Mouse (Mus musculus) layer of hippocampus, postnatal 14 days (tissue): ENCODE data around the gene Hand1. TPM values are rescaled to one million over a fixed set of nuclear protein-coding genes. Genes with fewer than 3 reads are reported as not detected.
"Not testable (repeated sequence)": the region's sequence is repeated elsewhere in the genome, so short reads cannot be mapped to it uniquely, and the experiment has no call there.

ENCODE experiments used
- DNase-seq, 2 experiments: peaks; one replicate each; pipeline ENCODE4 v3.0.0; 2021 to 2022; ENCODE audit warnings: low spot score in 2 of 2, mixed read lengths in 1 of 2
- total RNA-seq, 2 experiments: library from RNA; stranded (reverse); gene quantifications; 2 replicates each; pipeline ENCODE4 v1.2.3; 2021

The Hand1 gene
- total RNA-seq, 2 experiments from 2014 or later = not detected

GRCm38 (mm10) chr11:57834031-57834430 lies 1.4 kb upstream of the Hand1 start:
- no peak for DNase-seq

- DNase-seq = no peak
Measured at GRCm38 (mm10) chr11:57833296-57833977, 819 bp upstream of the Hand1 start.

- DNase-seq = no peak
Measured at GRCm38 (mm10) chr11:57831861-57832260, 757 bp downstream of the Hand1 start.

- DNase-seq = no peak
Measured at GRCm38 (mm10) chr11:57831281-57831781, 1.3 kb downstream of the Hand1 start.

- DNase-seq = no peak
Measured at GRCm38 (mm10) chr11:57829871-57830775, 2.5 kb downstream of the Hand1 start.

DNA sequence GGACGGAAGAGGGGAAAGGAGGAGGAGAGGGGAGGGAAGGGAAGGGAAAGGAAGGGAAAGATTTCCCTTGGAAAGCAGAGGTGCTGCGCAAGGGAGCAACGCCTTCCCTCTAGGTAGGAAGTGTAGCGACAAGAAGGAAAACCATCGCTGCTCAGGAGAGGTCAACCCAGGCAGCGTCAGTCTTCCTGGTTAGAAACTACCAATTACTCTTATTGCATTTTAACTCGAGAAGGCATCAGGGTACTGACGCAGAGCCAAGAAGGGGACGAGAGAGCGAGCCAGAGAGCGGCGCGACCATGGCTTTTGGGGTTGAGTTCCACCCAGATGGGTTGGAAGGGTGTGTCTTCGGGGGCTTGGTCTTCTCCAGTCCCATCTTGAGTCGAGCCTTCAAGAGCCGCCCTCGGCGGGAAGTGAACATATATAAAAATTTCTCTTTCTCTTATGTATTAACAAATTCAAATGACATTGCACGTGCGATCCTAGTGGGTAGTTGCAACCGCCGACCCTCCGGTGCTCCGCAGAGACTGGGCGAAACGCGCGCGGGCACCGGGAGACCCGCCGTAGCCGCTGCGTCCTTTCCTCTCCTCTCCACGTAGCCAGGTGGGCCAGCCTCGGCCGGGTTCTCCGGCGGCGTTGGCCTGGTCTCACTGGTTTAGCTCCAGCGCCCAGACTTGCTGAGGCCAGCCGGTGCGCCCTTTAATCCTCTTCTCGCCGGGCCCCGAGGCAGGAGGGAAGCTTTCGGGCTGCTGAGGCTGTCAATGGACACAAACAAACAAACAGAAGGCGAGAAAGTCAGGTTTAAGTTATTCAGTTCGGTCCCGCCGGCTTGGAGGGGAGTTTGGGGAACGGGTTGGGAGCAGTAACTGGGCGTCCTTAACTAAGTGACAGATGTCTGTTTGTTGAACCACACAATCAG lies 3.4 kb downstream of the Hand1 start:
- no peak for DNase-seq

DNA sequence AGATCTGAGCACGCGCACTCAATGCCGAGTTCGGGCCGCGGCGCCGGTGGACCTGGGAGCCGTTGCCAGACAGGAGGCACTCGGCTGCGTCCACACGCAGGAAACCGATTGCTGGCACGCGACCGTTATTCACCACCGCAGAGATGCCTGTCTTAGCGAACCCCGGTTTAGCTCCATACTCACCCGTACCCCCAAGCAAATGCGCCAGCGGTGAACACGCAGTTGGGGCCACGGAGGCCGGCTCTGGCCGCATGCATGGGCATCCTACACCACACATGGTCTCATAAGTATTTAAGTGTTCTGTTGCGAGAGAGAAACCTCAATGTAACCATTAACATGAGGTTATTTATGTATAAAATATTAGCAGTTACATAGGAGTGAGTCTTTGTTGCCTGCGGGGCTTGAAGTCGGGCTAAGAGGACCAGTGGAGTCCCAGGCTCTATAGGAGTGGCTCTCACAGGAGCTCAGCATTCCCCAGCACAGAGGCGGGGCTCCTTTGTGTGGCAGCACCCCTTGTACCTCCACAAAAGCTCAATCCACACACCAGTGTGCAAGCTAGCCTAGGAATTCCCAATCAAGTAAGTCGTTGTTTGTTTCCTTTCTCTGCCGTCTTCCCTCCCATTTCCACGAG lies 4.6 kb downstream of the Hand1 start:
- DNase-seq = no peak

GRCm38 (mm10) chr11:57827048-57827914 lies 5.3 kb downstream of the Hand1 start:
- DNase-seq = no peak

DNA sequence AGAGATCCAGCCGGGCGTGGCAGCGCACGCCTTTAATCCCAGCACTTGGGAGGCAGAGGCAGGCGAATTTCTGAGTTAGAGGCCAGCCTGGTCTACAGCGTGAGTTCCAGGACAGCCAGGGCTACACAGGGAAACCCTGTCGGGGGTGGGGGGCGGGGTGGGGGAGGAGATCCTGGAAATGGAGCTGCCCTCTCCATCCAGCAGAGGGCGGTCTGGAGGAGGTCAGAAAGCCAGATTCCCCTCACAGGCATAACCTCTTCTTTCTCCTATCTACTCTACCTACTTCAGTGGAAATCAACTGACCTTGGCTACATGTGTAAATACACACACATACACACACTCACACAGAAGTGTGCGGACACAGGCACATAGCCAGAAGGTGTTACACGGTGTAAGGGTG lies 7.4 kb downstream of the Hand1 start:
- DNase-seq = not testable (repeated sequence)

GRCm38 (mm10) chr11:57823714-57824113 lies 8.9 kb downstream of the Hand1 start:
- no peak for DNase-seq

DNA sequence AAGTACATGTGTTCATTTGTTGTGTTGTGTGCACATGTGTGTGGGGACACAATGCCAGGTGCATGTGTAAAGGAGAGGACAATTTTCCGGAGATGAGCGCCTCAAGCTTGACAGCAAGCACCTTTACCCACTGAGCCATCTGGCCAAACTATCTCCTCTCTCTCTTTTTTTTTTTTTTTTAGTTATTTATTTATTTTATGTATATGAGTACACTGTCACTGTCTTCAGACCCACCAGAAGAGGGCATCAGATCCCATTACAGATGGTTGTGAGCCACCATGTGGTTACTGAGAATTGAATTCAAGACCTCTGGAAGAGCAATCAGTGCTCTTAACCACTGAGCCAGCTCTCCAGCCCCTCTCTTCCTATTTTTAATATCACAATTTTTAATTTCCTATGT lies 9.5 kb downstream of the Hand1 start:
- not testable (repeated sequence) for DNase-seq

- peak; percentile 79 to 80 for DNase-seq
Measured at GRCm38 (mm10) chr11:57819999-57820581, 12.5 kb downstream of the Hand1 start.

DNA sequence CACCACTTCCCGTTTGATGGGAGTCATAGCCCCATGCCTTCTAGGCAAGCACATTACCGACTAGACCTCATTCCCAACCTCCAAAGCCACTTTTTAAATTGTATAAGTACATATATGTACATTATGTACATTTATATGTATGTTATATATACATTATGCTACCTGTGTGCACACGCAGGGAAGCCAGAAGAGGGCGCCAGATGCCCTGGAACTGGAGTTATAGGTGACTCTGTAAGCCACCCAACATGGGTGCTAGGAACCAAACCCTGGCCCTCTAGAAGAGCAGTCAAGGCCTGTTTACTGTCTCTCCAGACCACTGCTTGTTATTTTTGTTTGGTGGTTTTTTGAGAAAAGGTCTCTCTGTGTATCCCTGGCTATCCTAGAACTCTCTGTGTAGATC lies 14.4 kb downstream of the Hand1 start:
- DNase-seq = no peak

DNA sequence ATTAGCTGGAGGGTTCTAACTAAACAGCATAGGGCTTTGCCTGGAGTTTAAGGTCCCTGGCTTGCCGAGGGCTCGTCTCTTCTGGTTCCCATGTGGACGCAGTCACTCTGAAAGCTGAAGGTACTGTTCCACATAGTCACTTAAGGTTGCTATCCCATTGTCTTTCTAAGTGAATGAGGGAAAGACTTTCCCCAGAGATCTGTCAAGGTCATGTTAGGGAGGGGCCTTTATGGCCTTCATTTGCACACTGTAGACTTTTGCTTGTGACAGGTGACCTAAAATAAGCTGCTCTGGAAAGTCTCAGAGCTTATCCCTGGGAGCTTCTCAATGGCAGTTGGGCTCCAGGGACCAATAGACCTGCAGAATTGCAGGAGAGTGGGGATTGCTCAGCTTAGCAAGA lies 19.0 kb downstream of the Hand1 start:
- no peak for DNase-seq

DNA sequence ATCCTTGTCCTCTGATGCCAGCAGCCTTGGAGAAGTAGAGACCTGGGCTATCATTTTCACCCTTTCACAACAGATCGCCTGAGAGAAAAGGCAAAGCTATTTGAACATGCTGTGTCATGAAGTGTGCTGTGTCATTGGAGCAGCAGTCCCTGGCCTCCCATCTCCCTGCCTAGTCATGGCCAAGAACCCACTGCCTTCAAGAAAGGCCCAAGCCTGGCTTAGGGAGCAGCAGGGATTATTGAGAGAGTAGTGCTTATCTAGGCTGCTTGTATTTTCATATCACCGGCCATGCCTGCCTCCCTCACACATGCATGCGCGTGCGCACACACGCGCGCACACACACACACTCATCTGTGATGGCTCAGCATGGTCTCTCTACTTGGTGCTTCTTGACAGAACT lies 20.4 kb downstream of the Hand1 start:
- DNase-seq = no peak

- no peak for DNase-seq
Measured at GRCm38 (mm10) chr11:57811006-57811405, 21.6 kb downstream of the Hand1 start.

DNA sequence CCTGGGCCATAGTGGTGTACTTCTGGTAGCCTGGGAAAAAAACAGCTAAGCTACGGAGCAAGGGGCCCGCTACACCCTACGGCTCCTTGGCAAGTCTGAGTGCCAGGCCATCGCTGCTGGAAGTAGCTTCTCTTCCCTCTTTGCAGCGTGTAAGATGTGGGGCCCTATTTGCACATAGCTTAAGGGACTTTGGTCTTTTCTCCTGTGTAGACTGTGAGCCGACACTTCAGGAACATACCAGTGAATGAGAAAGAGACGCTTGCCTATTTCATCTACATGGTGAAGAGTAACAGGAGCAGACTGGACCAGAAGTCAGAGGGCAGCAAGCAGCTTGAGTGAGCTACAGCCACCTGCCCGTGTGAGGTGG lies 22.9 kb downstream of the Hand1 start:
- DNase-seq = no peak

DNA sequence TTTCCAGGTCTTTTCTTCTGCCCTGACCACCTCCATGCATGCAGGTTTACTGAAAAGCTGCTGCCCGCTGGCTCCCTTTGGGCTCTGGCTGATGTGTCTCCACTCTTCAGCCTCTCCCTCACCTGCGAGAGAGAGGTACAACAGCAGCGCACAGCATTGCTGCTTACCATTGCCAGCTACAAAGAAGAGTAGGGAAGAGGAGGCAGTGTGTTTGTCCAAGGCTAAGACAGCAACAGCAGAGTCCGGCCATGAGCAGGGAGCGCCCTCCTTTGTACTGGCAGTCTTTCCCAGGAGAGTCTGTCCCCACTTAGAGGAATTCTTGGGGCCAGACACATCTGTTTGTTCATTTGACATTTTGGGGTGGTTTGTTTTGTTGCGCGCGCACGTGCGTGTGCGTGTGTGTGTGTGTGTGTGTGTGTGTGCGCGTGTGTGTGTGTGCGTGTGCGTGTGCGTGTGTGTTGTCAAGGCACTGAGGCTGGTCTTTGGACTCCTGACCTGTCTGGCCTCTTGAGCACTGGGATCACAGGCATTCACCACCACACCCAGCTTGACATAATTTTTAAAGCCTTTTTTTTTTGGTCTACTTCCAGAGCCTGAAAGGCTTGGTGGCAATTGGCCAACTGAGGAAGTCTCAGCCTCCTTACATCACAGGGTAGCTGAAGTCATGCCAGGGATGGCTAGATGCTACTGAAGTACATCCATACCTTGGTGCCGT lies 23.4 kb downstream of the Hand1 start:
- no peak for DNase-seq

DNA sequence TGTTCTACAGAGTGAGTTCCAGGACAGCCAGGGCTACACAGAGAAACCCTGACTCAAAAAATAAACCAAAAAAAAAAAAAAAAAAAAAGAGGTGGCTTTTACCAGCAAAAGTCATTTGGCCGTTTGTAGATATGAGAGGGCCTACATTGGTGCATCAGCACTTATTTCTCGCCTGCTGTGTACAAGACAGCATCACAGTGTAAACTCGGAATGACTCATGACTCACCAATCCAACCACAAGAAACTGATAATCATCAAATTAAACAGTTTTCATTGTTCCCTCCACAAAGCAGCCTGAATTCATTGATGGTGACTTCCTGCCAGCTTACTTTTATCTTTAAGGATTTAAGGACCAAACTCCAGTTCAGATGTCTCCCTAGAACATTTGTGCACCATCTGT lies 27.6 kb downstream of the Hand1 start:
- DNase-seq = no peak
